Mouse (Mus musculus) midbrain, postnatal 0 days (tissue): ENCODE measurements at regions not wholly inside any gene's neighbourhood (a gene's known extent, or its start where the extent isn't known, plus 50 kb on each side); places are given as distances from the start of the nearest gene placed in this dataset.

Experiments
- ATAC-seq: fragments of 200-750 bp; cut with Nextera tagmentation; 2 replicates; pipeline ENCODE4 v1.8.0; 2017; ENCODE audit warnings: moderate number of reproducible peaks, mild to moderate bottlenecking, moderate TSS enrichment, moderate library complexity; ENCODE audit not compliant: low FRiP score
- DNase-seq: peaks from one replicate; pipeline ENCODE4 v3.0.0-alpha.2; 2015; ENCODE audit warnings: low spot score
- H3K27ac ChIP-seq: fragments of 300-500 bp; sonication (generic); 2 replicates; pipeline ENCODE4 v1.5.1; 2014; ENCODE audit warnings: low read depth, mild to moderate bottlenecking, low read length, mixed read lengths
- H3K27me3 ChIP-seq: fragments of 300-500 bp; sonication (generic); 2 replicates; pipeline ENCODE4 v1.6.1; 2014; ENCODE audit warnings: low read length, control low read depth, mixed read lengths; ENCODE audit not compliant: insufficient read depth
- H3K36me3 ChIP-seq: fragments of 300-500 bp; sonication (generic); 2 replicates; pipeline ENCODE4 v1.6.1; 2014; ENCODE audit warnings: low read length, control low read depth, mixed read lengths; ENCODE audit not compliant: insufficient read depth
- H3K4me1 ChIP-seq: fragments of 300-500 bp; sonication (generic); 2 replicates; pipeline ENCODE4 v1.6.1; 2014; ENCODE audit warnings: mild to moderate bottlenecking, control low read depth, antibody characterized with exemption, low read length, mixed read lengths; ENCODE audit not compliant: insufficient read depth
- H3K4me2 ChIP-seq: fragments of 300-500 bp; sonication (generic); 2 replicates; pipeline ENCODE4 v1.6.1; 2014; ENCODE audit warnings: low read depth, mild to moderate bottlenecking, low read length, mixed read lengths; ENCODE audit not compliant: poor library complexity, severe bottlenecking
- H3K4me3 ChIP-seq: fragments of 300-500 bp; sonication (generic); 2 replicates; pipeline ENCODE4 v1.5.1; 2014; ENCODE audit warnings: low read depth, mild to moderate bottlenecking, low read length, moderate library complexity
- H3K9ac ChIP-seq: fragments of 300-500 bp; sonication (generic); replicated peaks from 2 replicates; pipeline ENCODE4 v1.6.1; 2014; ENCODE audit warnings: mild to moderate bottlenecking, low read length, moderate library complexity, mixed read lengths; ENCODE audit not compliant: poor library complexity, severe bottlenecking
- H3K9me3 ChIP-seq: fragments of 300-500 bp; sonication (generic); 2 replicates; pipeline ENCODE4 v1.6.1; 2016; ENCODE audit warnings: low read length, control low read depth
- CTCF ChIP-seq: IDR thresholded peaks from 2 replicates; pipeline ENCODE4 v1.5.1; 2016; ENCODE audit warnings: antibody characterized with exemption, mild to moderate bottlenecking
- WGBS: fragments of 180-500 bp; shearing (Covaris S2); extraction: QIAGEN DNeasy Blood & Tissue Kit; methylation state at CpG from one replicate; pipeline ENCODE4 v1.1.7; 2014; 5-methylcytosine and 5-hydroxymethylcytosine counted together

GRCm38 (mm10) chr2:133090976-133091375 is 145.3 kb upstream of the Fermt1 start:
- no peak for TF ChIP-seq CTCF
- H3K36me3 ChIP-seq: no peaks in the 10 kb centered on the region

GRCm38 (mm10) chr2:133113642-133114041 is 167.9 kb upstream of the Fermt1 start:
- no peak overlapping the region for H3K4me2 ChIP-seq
- 23% methylated on average over 10 of the region's 10 CpGs for WGBS

More at GRCm38 (mm10) chr2:133090976-133091375, 145.3 kb upstream of the Fermt1 start:
- no peaks in the 10 kb centered on the region for H3K4me1 ChIP-seq
- H3K27me3 ChIP-seq: no peaks in the 10 kb centered on the region
- no peaks in the 10 kb centered on the region for H3K9me3 ChIP-seq
- 85% methylated on average over 7 of the region's 7 CpGs for WGBS
- H3K4me2 ChIP-seq: no peak overlapping the region
- ATAC-seq (no peak), DNase-seq (no peak)
- H3K9ac ChIP-seq: no peak overlapping the region
- H3K4me3 ChIP-seq: no peak overlapping the region
- H3K27ac ChIP-seq: no peak overlapping the region

GRCm38 (mm10) chr2:133118651-133119050 is 172.9 kb upstream of the Fermt1 start:
- TF ChIP-seq CTCF: no peak
- 90% methylated on average over 14 of the region's 14 CpGs for WGBS
- no peak for DNase-seq
- Histone ChIP-seq H3K4me1 (no peaks in the 10 kb centered on the region), H3K4me3 (no peak overlapping the region), H3K9ac (no peak overlapping the region), H3K4me2 (no peak overlapping the region), H3K36me3 (no peaks in the 10 kb centered on the region), H3K9me3 (no peaks in the 10 kb centered on the region), H3K27ac (no peak overlapping the region), H3K27me3 (no peaks in the 10 kb centered on the region)
- ATAC-seq: no peak

More at GRCm38 (mm10) chr2:133113642-133114041, 167.9 kb upstream of the Fermt1 start:
- H3K27me3 ChIP-seq: no peaks in the 10 kb centered on the region
- no peak overlapping the region for H3K27ac ChIP-seq
- ATAC-seq (peak; percentile 54; the same call in 1 of the 2 replicates), DNase-seq (peak; percentile 86)
- H3K9ac ChIP-seq: no peak overlapping the region
- no peaks in the 10 kb centered on the region for H3K36me3 ChIP-seq
- peak; percentile 99 for TF ChIP-seq CTCF
- no peak overlapping the region for H3K4me3 ChIP-seq
- no peaks in the 10 kb centered on the region for H3K4me1 ChIP-seq
- no peaks in the 10 kb centered on the region for H3K9me3 ChIP-seq

- TF ChIP-seq CTCF: no peak
- DNase-seq (peak; percentile 48), ATAC-seq (no peak)
- Histone ChIP-seq H3K4me3 (no peak overlapping the region), H3K9me3 (no peaks in the 10 kb centered on the region), H3K36me3 (no peaks in the 10 kb centered on the region), H3K27me3 (no peaks in the 10 kb centered on the region), H3K27ac (no peak overlapping the region), H3K4me2 (no peak overlapping the region), H3K9ac (no peak overlapping the region), H3K4me1 (no peaks in the 10 kb centered on the region)
- 92% methylated on average over 1 of the region's 1 CpGs for WGBS
Observed at GRCm38 (mm10) chr2:133125212-133125801, 179.6 kb upstream of the Fermt1 start.

- DNase-seq (no peak), ATAC-seq (no peak)
- no peaks in the 10 kb centered on the region for H3K9me3 ChIP-seq
- no peaks in the 10 kb centered on the region for H3K4me1 ChIP-seq
- H3K27ac ChIP-seq: no peak overlapping the region
- H3K27me3 ChIP-seq: no peaks in the 10 kb centered on the region
- H3K4me3 ChIP-seq: no peak overlapping the region
- no peak for TF ChIP-seq CTCF
- H3K4me2 ChIP-seq: no peak overlapping the region
- no peak overlapping the region for H3K9ac ChIP-seq
- no peaks in the 10 kb centered on the region for H3K36me3 ChIP-seq
- 67% methylated on average over 3 of the region's 3 CpGs for WGBS
Observed at GRCm38 (mm10) chr2:133134878-133135277, 189.2 kb upstream of the Fermt1 start.

- Histone ChIP-seq H3K27ac (no peak overlapping the region), H3K4me1 (no peaks in the 10 kb centered on the region), H3K4me2 (no peak overlapping the region), H3K9ac (no peak overlapping the region), H3K36me3 (no peaks in the 10 kb centered on the region), H3K9me3 (no peaks in the 10 kb centered on the region), H3K27me3 (no peaks in the 10 kb centered on the region), H3K4me3 (no peak overlapping the region)
- 90% methylated on average over 4 of the region's 4 CpGs for WGBS
- DNase-seq: no peak
- TF ChIP-seq CTCF: no peak
- ATAC-seq: no peak
Observed at GRCm38 (mm10) chr2:133138877-133139276, 193.2 kb upstream of the Fermt1 start.
